Mouse (Mus musculus) embryonic stem cell, embryonic (primary cell): ENCODE measurements around the gene Zbtb48.

Source experiments
- CTCF ChIA-PET, 4 experiments: fragments of 300-600 bp in 2 of 4; fragments of 350-600 bp in 2 of 4; sonication (Branson Sonifier 250); formaldehyde crosslinking; loops; one replicate each; lab custom pipeline; 2022; ENCODE audit warnings: inconsistent platforms in 2 of 4; lab: Charles Lee
- POLR2A ChIA-PET, 4 experiments: fragments of 300-600 bp in 2 of 4; fragments of 350-600 bp in 2 of 4; sonication (Branson Sonifier 250); formaldehyde crosslinking; loops; one replicate each; lab custom pipeline; 2022; ENCODE audit warnings: antibody characterized with exemption in 4 of 4, inconsistent platforms in 1 of 4; lab: Charles Lee

The Zbtb48 gene

DNA sequence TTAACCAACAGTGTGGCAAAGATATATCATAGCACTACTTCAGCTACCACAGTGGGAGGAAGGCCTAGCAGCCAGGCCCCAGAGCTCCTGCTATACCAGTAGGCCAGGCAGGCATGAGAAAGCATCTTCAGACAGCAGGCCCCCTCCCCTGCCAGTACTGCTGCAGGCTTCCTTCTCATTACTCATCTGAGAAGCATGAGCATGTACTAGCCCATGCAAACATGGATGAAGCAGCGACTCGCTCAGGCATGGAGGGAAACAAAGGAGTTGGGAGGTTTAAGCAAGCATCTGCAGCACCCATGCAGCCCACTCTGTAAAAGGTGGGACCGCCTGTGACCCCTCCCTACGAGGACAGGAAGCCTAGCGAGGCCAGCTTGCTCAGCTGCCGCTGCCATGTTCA lies 8.4 kb downstream of the Zbtb48 start:
- ChIA-PET CTCF (interaction anchor here in 3 of 4 experiments (0.5 to 2.6 kb wide), 6 partner anchors 9 to 117 kb away, joined by 3 to 6 read pairs (median 4); partner anchors contain the start of gene Nol9 (in 1 of the 3)), POLR2A (interaction anchor here (0.6 to 7.9 kb wide), 22 partner anchors 9 to 241 kb away, joined by 3 to 79 read pairs (median 4); partner anchors contain the start of genes Klhl21 (in 3 of the 4), Zbtb48 (in 2 of the 4), Nol9 (in 1 of the 4) and Phf13 (in 1 of the 4))

DNA sequence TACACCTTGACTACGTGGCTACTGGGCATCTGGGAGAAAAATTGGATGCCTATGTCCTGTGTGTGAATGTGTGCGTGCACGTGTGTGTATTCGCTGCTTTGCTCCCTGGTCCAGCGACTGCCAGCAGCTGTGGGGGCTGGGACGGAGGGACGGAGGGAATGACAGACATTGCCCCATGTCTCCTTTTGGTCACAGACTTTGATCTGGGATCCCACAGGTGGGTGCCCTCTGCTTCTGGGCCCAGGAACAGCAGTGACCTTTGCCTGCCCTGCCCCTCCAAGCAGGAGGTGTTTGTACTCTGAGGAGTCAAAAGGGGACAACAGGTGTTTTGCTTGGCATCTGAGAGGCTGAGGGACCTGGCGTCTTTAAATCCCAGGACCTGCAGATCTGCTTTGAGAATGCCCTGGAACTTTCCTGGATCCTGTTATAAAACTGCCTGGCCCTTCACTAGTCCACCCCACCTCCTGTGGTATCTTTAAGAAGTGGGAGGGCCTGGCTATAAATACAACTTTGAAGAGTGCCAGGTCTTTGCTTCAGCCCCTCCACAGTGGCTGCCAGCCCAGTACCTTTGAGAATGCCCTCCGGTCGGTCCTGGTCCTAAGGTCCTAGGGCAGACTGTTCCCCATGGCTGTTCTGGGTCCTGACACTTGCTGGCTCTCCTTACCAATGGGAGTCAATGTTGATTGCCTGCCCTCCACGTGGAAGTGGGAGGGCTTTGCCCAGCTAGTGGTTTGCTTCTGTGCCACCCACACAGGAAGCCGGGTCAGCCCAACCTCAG lies 14.2 kb downstream of the Zbtb48 start:
- ChIA-PET POLR2A (interaction anchor here in 2 of 4 experiments (1.0 to 6.5 kb wide), 6 partner anchors 8 to 39 kb away, joined by 3 to 79 read pairs (median 4); partner anchors contain the start of gene Zbtb48 (in 2 of the 2)), CTCF (interaction anchor here in 1 of 4 experiments (1.2 kb wide), 1 partner anchor 40 kb away, joined by 3 read pairs; no protein-coding TSS in a partner anchor)

DNA sequence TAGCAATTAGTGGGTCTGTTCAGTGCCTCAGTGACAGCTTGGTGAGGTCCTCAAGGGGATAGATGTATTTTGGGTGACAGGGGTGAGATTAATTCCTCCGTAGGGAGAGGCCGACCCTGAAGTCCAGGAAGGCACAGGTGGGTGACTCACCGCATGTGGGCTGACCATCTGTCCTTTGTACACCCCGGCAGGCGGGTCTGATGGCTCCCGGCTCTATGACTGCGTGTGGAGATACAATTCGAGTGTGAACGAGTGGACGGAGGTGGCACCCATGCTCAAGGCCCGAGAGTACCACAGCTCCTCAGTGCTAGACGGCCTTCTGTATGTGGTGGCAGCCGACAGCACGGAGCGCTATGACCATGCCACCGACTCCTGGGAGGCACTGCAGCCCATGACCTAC lies 15.4 kb downstream of the Zbtb48 start:
- ChIA-PET CTCF (no interaction called here), POLR2A (interaction anchor here in 3 of 4 experiments (1.0 to 6.7 kb wide), 9 partner anchors 8 to 31 kb away, joined by 3 to 79 read pairs (median 4); partner anchors contain the start of genes Phf13 (in 2 of the 3) and Zbtb48 (in 2 of the 3))

DNA sequence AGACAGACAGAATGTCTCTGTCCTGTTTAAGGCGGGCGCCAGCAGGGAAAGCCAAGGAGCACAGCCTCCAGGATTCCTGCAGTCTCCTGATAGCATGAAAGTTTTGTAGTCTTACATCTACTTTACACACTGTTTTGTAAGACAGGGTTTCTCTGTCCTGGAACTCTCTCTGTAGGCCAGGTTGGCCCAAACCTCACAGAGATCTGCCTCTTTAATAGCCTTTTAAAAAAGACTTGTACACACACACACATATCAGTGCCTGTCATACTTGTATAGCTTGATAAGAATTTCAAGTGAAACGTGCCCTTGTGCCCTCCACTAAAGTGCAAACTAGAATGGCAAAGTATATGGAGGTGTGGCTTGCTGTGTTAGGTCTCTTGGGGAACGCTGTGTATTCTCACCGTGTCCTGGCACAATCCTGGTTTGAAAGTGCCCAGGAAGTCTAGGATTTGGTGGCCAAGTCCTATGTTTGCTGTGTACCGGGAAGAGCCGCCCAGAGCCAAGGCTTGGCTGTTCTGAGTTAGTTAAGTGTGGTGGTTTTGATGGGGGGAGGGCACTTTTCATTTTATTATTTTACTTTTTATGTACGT lies 16.2 kb downstream of the Zbtb48 start:
- ChIA-PET POLR2A (interaction anchor here in 3 of 4 experiments (0.6 to 7.9 kb wide), 16 partner anchors 9 to 119 kb away, joined by 3 to 79 read pairs (median 5); partner anchors contain the start of genes Phf13 (in 3 of the 3) and Zbtb48 (in 3 of the 3)), CTCF (interaction anchor here in 2 of 4 experiments (0.5 to 1.5 kb wide), 4 partner anchors 31 to 125 kb away, joined by 3 to 14 read pairs (median 3); no protein-coding TSS in a partner anchor)

DNA sequence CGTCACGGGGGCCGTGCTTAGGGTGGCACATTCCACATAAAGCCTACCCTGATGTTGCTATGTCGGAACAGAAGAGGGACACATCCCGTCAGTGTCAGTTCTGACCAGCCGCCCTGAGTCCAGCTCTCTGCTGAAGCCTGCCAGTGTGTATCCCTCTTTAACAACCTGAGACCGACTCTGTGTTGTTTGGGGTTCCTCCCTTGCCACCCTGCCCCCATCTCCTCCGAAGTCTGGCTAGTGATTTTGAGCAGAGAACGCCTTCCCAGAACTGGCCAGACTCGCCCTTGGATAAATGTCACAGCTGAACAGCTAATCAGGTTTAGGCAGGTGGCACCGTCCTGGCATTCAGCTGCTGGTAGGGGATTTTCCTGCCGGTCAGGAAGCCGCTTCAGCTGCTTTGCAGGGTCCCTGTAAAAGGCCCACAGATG lies 16.8 kb downstream of the Zbtb48 start:
- ChIA-PET POLR2A (interaction anchor here in 3 of 4 experiments (0.6 to 7.9 kb wide), 15 partner anchors 10 to 120 kb away, joined by 3 to 79 read pairs (median 7); partner anchors contain the start of genes Zbtb48 (in 3 of the 3) and Phf13 (in 2 of the 3)), CTCF (interaction anchor here in 2 of 4 experiments (0.7 to 1.5 kb wide), 3 partner anchors 30 to 38 kb away, joined by 3 read pairs; no protein-coding TSS in a partner anchor)

DNA sequence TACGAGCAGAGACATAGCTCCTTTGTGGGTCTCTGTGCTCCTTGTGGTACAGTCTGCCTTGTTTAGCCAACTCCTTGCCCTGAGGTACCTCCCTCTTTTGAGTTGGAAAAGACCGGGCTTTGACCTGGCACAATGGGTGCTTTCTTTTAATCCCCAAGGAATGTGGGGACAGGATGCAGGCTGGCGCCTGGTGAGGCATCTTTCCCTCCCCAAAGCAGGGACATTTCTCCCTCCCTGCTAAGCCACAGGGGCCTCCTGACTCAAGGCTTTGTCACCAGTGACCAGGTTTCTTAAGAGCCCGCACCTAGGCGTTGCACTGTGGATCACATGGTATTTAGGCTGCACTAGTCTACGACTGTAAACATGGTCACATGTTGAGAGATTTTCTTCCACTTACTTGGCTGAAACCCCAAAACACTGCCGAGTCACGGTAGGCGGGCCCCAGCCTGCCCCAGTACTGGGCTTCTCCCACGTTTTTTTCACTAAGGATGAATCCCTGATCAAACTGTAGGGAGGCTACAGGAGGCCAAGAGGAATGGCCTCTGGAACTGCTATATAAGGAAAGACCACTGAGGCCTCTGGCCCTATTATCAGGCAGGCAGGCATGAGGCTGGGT lies 17.3 kb downstream of the Zbtb48 start:
- ChIA-PET POLR2A (interaction anchor here (0.6 to 7.9 kb wide), 33 partner anchors 9 to 326 kb away, joined by 3 to 79 read pairs (median 5); partner anchors contain the start of genes Zbtb48 (in 3 of the 4), Nol9 (in 2 of the 4), Phf13 (in 2 of the 4) and Tas1r1 (in 2 of the 4)), CTCF (interaction anchor here in 3 of 4 experiments (0.5 to 2.2 kb wide), 11 partner anchors 9 to 1927 kb away, joined by 3 to 10 read pairs (median 3); partner anchors contain the start of genes Dnajc11 (in 1 of the 3), Nol9 (in 1 of the 3), Tas1r1 (in 1 of the 3) and Zbtb48 (in 1 of the 3))

DNA sequence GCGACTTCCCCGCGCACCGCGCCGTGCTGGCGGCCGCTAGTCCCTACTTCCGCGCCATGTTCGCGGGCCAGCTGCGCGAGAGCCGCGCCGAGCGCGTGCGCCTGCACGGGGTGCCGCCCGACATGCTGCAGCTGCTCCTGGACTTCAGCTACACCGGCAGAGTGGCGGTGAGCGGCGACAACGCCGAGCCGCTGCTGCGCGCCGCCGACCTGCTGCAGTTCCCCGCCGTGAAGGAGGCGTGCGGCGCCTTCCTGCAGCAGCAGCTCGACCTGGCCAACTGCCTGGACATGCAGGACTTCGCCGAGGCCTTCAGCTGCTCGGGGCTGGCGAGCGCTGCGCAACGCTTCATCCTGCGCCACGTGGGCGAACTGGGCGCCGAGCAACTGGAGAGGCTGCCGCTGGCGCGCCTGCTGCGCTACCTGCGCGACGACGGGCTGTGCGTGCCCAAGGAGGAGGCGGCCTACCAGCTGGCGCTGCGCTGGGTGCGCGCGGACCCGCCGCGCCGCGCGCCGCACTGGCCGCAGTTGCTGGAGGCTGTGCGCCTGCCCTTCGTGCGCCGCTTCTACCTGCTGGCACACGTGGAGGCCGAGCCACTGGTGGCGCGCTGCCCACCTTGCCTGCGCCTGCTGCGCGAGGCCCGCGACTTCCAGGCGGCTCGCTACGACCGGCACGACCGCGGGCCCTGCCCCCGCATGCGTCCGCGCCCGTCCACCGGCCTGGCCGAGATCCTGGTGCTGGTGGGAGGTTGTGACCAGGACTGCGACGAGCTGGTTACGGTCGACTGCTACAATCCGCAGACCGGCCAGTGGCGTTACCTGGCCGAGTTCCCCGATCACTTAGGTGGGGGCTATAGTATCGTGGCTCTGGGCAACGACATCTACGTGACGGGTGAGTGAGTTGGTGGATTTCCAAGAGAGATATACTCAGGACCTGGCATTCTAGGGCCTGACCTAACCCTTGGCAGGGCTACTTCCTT lies 18.1 kb downstream of the Zbtb48 start:
- CTCF ChIA-PET = interaction anchor here in 3 of 4 experiments (0.5 to 4.0 kb wide), 24 partner anchors 9 to 1926 kb away, joined by 3 to 17 read pairs (median 3); partner anchors contain the start of genes Nol9 (in 2 of the 3), Phf13 (in 2 of the 3), Tas1r1 (in 2 of the 3) and Camta1 (in 1 of the 3)
- POLR2A ChIA-PET = interaction anchor here (0.6 to 7.9 kb wide), 68 partner anchors 8 to 468 kb away, joined by 3 to 79 read pairs (median 4); partner anchors contain the start of genes Phf13 (in 3 of the 4), Thap3 (in 3 of the 4), Zbtb48 (in 3 of the 4) and Nol9 (in 2 of the 4)

DNA sequence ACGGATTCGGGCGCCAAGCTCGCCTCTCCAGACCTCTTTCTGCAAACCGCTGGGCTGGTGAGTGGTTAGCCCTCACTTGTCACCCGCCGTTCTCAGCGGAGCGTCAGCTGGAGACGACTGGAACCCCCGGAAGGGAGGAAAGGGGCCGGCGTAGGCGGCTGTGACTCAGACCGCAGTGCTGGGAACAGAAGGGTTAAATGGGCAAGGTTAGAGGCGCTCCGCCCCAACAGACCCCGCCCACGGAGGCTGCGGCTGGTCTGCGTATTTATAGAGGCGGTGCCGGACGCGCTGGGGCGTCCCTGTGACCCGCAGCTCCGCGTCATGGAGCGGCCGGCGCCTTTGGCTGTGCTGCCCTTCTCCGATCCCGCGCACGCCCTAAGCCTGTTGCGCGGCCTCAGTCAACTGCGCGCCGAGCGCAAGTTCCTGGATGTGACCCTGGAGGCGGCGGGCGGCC lies 18.8 kb downstream of the Zbtb48 start, which contains the start of gene Klhl21:
TSS of gene Klhl21 (plus strand) at position 182 of the 454 bp plus-strand sequence.
- ChIA-PET POLR2A (interaction anchor here (0.5 to 7.9 kb wide), 64 partner anchors 9 to 900 kb away, joined by 3 to 79 read pairs (median 4); partner anchors contain the start of genes Phf13 (in 3 of the 4), Thap3 (in 3 of the 4), Zbtb48 (in 3 of the 4) and Nol9 (in 2 of the 4)), CTCF (interaction anchor here (0.6 to 4.0 kb wide), 21 partner anchors 9 to 147 kb away, joined by 3 to 17 read pairs (median 4); partner anchors contain the start of genes Nol9 (in 2 of the 4), Phf13 (in 2 of the 4), Tas1r1 (in 2 of the 4) and Camta1 (in 1 of the 4))

DNA sequence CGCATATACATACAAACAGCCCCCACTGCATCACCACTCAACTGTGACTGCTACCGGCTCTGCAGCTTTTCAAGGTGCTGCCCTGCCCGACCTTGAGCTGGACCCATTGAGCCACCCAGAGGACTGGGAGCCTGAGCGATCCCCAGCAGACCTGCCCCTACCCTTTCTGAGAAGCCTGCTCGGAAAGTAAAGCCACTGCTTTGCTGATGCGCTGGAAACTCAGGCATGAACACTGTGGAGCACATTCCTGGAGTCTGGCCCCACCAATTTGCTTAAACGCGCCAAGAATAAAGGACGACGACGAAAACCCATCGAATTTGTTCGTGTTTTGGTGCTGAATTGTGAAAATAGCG lies 19.3 kb downstream of the Zbtb48 start:
- ChIA-PET POLR2A (interaction anchor here (0.5 to 7.9 kb wide), 57 partner anchors 9 to 899 kb away, joined by 3 to 79 read pairs (median 4); partner anchors contain the start of genes Phf13 (in 3 of the 4), Thap3 (in 3 of the 4), Zbtb48 (in 3 of the 4) and Nol9 (in 2 of the 4)), CTCF (interaction anchor here (0.6 to 4.0 kb wide), 18 partner anchors 12 to 132 kb away, joined by 3 to 17 read pairs (median 4); partner anchors contain the start of genes Nol9 (in 2 of the 4), Tas1r1 (in 2 of the 4), Phf13 (in 1 of the 4) and Zbtb48 (in 1 of the 4))

DNA sequence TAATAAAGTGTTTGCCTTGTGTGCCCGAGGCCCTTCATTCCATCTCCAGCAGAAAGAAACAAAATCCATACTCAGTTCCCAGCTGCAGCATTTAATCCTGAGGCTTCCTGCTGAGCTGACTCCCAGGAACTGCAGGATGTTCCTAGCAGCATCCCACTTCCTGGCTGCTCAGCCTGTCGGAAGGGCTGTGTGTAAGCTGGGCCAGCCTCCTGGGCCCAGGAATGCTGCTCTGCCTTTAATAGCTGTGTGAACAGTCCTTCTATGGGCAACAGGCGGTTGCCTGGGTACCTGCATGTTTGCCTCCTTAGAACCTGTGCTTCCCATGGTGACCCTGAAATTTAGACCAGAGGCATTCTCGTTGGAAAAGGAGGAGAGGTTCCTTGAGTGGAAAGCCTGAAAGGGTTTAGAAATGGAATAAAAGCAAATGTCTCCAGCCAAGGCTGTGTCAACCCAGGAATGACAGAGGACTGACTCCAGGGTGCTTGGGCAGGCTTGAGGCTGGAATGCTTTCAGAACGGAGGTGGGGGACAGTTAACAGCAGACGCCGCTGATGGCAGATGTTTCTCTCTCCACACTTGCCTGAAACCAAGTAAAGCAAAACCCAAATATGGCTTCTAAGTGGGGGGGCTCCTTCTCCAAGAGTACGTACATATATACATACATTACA lies 19.9 kb downstream of the Zbtb48 start:
- ChIA-PET POLR2A (interaction anchor here in 3 of 4 experiments (0.7 to 7.9 kb wide), 37 partner anchors 8 to 146 kb away, joined by 3 to 79 read pairs (median 7); partner anchors contain the start of genes Phf13 (in 3 of the 3), Zbtb48 (in 3 of the 3), Thap3 (in 2 of the 3) and Camta1 (in 1 of the 3)), CTCF (interaction anchor here in 3 of 4 experiments (0.6 to 4.0 kb wide), 11 partner anchors 11 to 130 kb away, joined by 3 to 17 read pairs (median 4); partner anchors contain the start of genes Nol9 (in 2 of the 3), Tas1r1 (in 2 of the 3) and Phf13 (in 1 of the 3))

DNA sequence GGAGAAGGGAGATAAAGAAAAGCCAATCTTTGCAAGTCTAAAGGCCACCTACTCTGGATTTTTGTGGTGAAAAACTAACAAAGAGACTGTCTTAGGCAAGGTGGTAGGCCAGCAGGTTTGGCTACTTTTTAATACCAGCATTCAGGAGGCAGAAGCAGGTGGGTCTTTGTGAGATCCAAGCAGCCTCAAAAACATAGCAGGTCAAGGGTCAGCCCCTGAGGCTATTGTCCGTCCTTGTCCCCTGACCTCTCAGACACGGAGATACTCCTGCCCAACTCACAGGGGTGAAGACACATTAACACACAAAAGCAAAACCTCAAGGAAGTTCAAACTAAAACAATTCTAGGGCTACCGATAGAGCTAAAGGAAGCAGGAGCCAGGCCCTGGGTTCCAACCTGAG lies 20.7 kb downstream of the Zbtb48 start:
- ChIA-PET CTCF (interaction anchor here in 3 of 4 experiments (0.6 to 4.0 kb wide), 13 partner anchors 10 to 147 kb away, joined by 3 to 17 read pairs (median 4); partner anchors contain the start of genes Phf13 (in 2 of the 3) and Thap3 (in 1 of the 3)), POLR2A (interaction anchor here in 3 of 4 experiments (0.6 to 7.9 kb wide), 18 partner anchors 9 to 602 kb away, joined by 3 to 79 read pairs (median 10); partner anchors contain the start of genes Phf13 (in 3 of the 3), Thap3 (in 2 of the 3), Nol9 (in 1 of the 3) and Tas1r1 (in 1 of the 3))

DNA sequence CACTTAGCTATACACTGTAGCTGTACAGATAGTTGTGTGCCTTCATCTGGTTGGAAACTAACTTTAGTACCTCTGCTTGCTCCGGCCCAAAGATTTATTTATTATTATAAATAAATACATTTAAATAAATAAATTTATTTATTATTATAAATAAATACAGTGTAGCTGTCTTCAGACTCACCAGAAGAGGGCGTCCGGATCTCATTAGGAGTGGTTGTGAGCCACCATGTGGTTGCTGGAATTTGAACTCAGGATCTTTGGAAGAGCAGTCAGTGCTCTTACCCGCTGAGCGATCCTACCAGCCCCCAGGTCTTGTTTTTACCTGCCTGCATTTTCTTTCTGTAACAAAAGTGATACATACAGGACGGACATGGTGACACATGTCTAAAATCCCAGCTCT lies 21.3 kb downstream of the Zbtb48 start:
- POLR2A ChIA-PET = interaction anchor here in 2 of 4 experiments (0.8 to 7.9 kb wide), 11 partner anchors 10 to 25 kb away, joined by 3 to 78 read pairs (median 9); partner anchors contain the start of genes Phf13 (in 2 of the 2), Thap3 (in 2 of the 2) and Zbtb48 (in 1 of the 2)
- CTCF ChIA-PET = interaction anchor here (0.8 to 4.0 kb wide), 17 partner anchors 10 to 148 kb away, joined by 3 to 17 read pairs (median 3); partner anchors contain the start of genes Phf13 (in 3 of the 4), Camta1 (in 1 of the 4) and Thap3 (in 1 of the 4)

DNA sequence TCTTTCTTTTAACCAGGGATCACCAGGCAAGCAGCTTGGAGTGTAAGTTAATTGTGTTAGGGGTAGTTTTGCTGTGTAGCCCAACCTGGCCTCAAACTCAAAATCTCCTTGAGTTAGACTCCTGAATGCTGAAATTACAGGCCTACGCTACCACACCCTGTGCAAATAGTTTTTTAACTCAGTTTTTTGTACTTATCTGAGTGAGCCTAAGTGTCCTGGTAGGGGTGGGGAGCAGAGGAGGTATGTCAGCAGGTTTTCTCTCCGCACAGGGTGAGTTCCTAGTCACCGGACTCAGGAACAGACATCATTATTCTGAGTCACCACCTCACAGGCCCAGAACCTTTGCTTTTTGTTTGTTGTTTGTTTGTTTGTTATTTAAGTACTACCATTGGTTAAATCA lies 25.4 kb downstream of the Zbtb48 start:
- POLR2A ChIA-PET = interaction anchor here in 1 of 4 experiments (0.6 kb wide), 1 partner anchor 12 kb away, joined by 3 read pairs; no protein-coding TSS in a partner anchor
- CTCF ChIA-PET = interaction anchor here in 1 of 4 experiments (0.6 kb wide), 2 partner anchors 58 to 190 kb away, joined by 3 read pairs; no protein-coding TSS in a partner anchor

DNA sequence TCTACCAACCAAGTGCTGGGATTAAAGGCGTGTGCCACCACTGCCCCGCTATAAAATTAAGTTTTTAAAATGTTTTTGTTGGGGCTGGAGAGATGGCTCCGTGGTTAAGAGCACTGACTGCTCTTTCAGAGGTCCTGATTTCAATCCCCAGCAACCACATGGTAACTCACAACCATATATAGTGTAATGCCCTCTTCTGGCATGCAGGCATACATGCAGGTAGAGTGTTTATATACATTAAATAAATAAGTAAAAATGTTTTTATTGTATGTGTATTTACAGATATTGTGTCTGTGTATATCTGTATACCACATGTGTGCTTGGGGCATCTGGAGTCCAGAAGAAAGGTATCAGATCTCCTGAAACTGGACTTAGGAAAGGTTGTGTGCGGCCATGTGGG lies 26.1 kb downstream of the Zbtb48 start:
- POLR2A ChIA-PET = no interaction called here
- CTCF ChIA-PET = interaction anchor here in 2 of 4 experiments (0.6 to 1.8 kb wide), 3 partner anchors 12 to 212 kb away, joined by 3 to 19 read pairs (median 5); partner anchors contain the start of gene Thap3 (in 1 of the 2)
